Mouse (Mus musculus): ENCODE data around the gene Jazf1. TPM values are rescaled to one million over a fixed set of nuclear protein-coding genes. Genes with fewer than 3 reads are reported as not detected.

Gene Jazf1
- polyA plus RNA-seq, 1 experiment from 2014 or later = 11.5 TPM

GRCm38 (mm10) chr6:53054909-53055308, 13.5 kb downstream of the Jazf1 start:
- Histone ChIP-seq H3K4me1 (peaks cover 16% of the 10 kb centered on the region), H3K4me3 (no peak overlapping the region), H3K4me2 (0 out of 2 replicates have a peak overlapping the region, but pooled peaks have one; percentile 3), H3K27ac (replicated peaks) (no peak overlapping the region), H3K9ac (no peak overlapping the region), H3K36me3 (no peaks in the 10 kb centered on the region), H3K9me3 (no peaks in the 10 kb centered on the region), H3K27me3 (replicated peaks) (0 out of 2 replicates have a peak, but pooled peaks cover 3% of the 10 kb centered on the region)
- WGBS = 11% methylated on average over 2 of the region's 2 CpGs
- ATAC-seq (ENCODE audit: extremely low read depth, insufficient number of reproducible peaks, low FRiP score, low TSS enrichment) = no peak

GRCm38 (mm10) chr6:53045501-53045900, 22.9 kb downstream of the Jazf1 start:
- peaks cover 14% of the 10 kb centered on the region for H3K4me1 ChIP-seq
- ATAC-seq (ENCODE audit: extremely low read depth, insufficient number of reproducible peaks, low FRiP score, low TSS enrichment) = no peak
- H3K27ac ChIP-seq (replicated peaks) = no peak overlapping the region
- H3K4me2 ChIP-seq = no peak overlapping the region
- H3K36me3 ChIP-seq = no peaks in the 10 kb centered on the region
- 64% methylated on average over 2 of the region's 2 CpGs for WGBS
- H3K9ac ChIP-seq = no peak overlapping the region
- H3K27me3 ChIP-seq (replicated peaks) = no peaks in the 10 kb centered on the region
- H3K9me3 ChIP-seq = no peaks in the 10 kb centered on the region
- no peak overlapping the region for H3K4me3 ChIP-seq

- 34% methylated on average over 3 of the region's 3 CpGs for WGBS
- Histone ChIP-seq H3K9me3 (no peaks in the 10 kb centered on the region), H3K4me2 (no peak overlapping the region), H3K9ac (no peak overlapping the region), H3K4me1 (peaks cover 21% of the 10 kb centered on the region), H3K36me3 (no peaks in the 10 kb centered on the region), H3K4me3 (no peak overlapping the region), H3K27ac (replicated peaks) (no peak overlapping the region), H3K27me3 (replicated peaks) (no peaks in the 10 kb centered on the region)
- no peak for ATAC-seq (ENCODE audit: extremely low read depth, insufficient number of reproducible peaks, low FRiP score, low TSS enrichment)
Measured at GRCm38 (mm10) chr6:53038176-53038575, 30.3 kb downstream of the Jazf1 start.

- no peak overlapping the region for H3K4me2 ChIP-seq
- H3K27ac ChIP-seq (replicated peaks) = no peak overlapping the region
- H3K27me3 ChIP-seq (replicated peaks) = no peaks in the 10 kb centered on the region
- no peak overlapping the region for H3K4me3 ChIP-seq
- H3K36me3 ChIP-seq = no peaks in the 10 kb centered on the region
- no peak for ATAC-seq (ENCODE audit: extremely low read depth, insufficient number of reproducible peaks, low FRiP score, low TSS enrichment)
- no peaks in the 10 kb centered on the region for H3K9me3 ChIP-seq
- H3K9ac ChIP-seq = no peak overlapping the region
- peaks cover 43% of the 10 kb centered on the region for H3K4me1 ChIP-seq
- 68% methylated on average over 6 of the region's 6 CpGs for WGBS
Measured at GRCm38 (mm10) chr6:53034362-53035011, 33.9 kb downstream of the Jazf1 start.

- ATAC-seq (ENCODE audit: extremely low read depth, insufficient number of reproducible peaks, low FRiP score, low TSS enrichment) = no peak
- peaks cover 37% of the 10 kb centered on the region for H3K4me1 ChIP-seq
- H3K9me3 ChIP-seq = no peaks in the 10 kb centered on the region
- whole genome bisulfite sequencing = 63% methylated on average over 4 of the region's 4 CpGs
- no peak overlapping the region for H3K4me3 ChIP-seq
- no peaks in the 10 kb centered on the region for H3K27me3 ChIP-seq (replicated peaks)
- H3K4me2 ChIP-seq = no peak overlapping the region
- no peaks in the 10 kb centered on the region for H3K36me3 ChIP-seq
- no peak overlapping the region for H3K27ac ChIP-seq (replicated peaks)
- no peak overlapping the region for H3K9ac ChIP-seq
Measured at GRCm38 (mm10) chr6:53032730-53033484, 35.5 kb downstream of the Jazf1 start.

GRCm38 (mm10) chr6:53022069-53022468, 46.4 kb downstream of the Jazf1 start:
- H3K4me2 ChIP-seq = no peak overlapping the region
- H3K27ac ChIP-seq (replicated peaks) = no peak overlapping the region
- 91% methylated on average over 2 of the region's 2 CpGs for WGBS
- H3K9me3 ChIP-seq = no peaks in the 10 kb centered on the region
- H3K27me3 ChIP-seq (replicated peaks) = no peaks in the 10 kb centered on the region
- no peak overlapping the region for H3K4me3 ChIP-seq
- no peak for ATAC-seq (ENCODE audit: extremely low read depth, insufficient number of reproducible peaks, low FRiP score, low TSS enrichment)
- peaks cover 7% of the 10 kb centered on the region for H3K4me1 ChIP-seq
- H3K9ac ChIP-seq = no peak overlapping the region
- no peaks in the 10 kb centered on the region for H3K36me3 ChIP-seq

GRCm38 (mm10) chr6:53021081-53021480, 47.4 kb downstream of the Jazf1 start:
- Histone ChIP-seq H3K27me3 (replicated peaks) (no peaks in the 10 kb centered on the region), H3K4me2 (no peak overlapping the region), H3K4me1 (peaks cover 7% of the 10 kb centered on the region), H3K9ac (no peak overlapping the region), H3K27ac (replicated peaks) (no peak overlapping the region), H3K36me3 (no peaks in the 10 kb centered on the region), H3K4me3 (no peak overlapping the region), H3K9me3 (no peaks in the 10 kb centered on the region)
- ATAC-seq (ENCODE audit: extremely low read depth, insufficient number of reproducible peaks, low FRiP score, low TSS enrichment) = no peak
- WGBS = 58% methylated on average over 2 of the region's 2 CpGs

GRCm38 (mm10) chr6:53017357-53018205, 50.9 kb downstream of the Jazf1 start:
- H3K9ac ChIP-seq = no peak overlapping the region
- no peaks in the 10 kb centered on the region for H3K36me3 ChIP-seq
- no peaks in the 10 kb centered on the region for H3K9me3 ChIP-seq
- no peak overlapping the region for H3K4me2 ChIP-seq
- no peak overlapping the region for H3K27ac ChIP-seq (replicated peaks)
- H3K4me1 ChIP-seq = peaks cover 7% of the 10 kb centered on the region
- no peak for ATAC-seq (ENCODE audit: extremely low read depth, insufficient number of reproducible peaks, low FRiP score, low TSS enrichment)
- no peak overlapping the region for H3K4me3 ChIP-seq
- WGBS = 69% methylated on average over 4 of the region's 4 CpGs
- no peaks in the 10 kb centered on the region for H3K27me3 ChIP-seq (replicated peaks)

- Histone ChIP-seq H3K27ac (replicated peaks) (no peak overlapping the region), H3K9ac (no peak overlapping the region), H3K36me3 (no peaks in the 10 kb centered on the region), H3K9me3 (no peaks in the 10 kb centered on the region), H3K27me3 (replicated peaks) (no peaks in the 10 kb centered on the region), H3K4me2 (no peak overlapping the region), H3K4me1 (no peaks in the 10 kb centered on the region), H3K4me3 (no peak overlapping the region)
- no peak for ATAC-seq (ENCODE audit: extremely low read depth, insufficient number of reproducible peaks, low FRiP score, low TSS enrichment)
- 84% methylated on average over 9 of the region's 9 CpGs for WGBS
Measured at GRCm38 (mm10) chr6:53014460-53015455, 53.7 kb downstream of the Jazf1 start.

- 72% methylated on average over 2 of the region's 2 CpGs for WGBS
- Histone ChIP-seq H3K9me3 (no peaks in the 10 kb centered on the region), H3K4me1 (peaks cover 15% of the 10 kb centered on the region), H3K36me3 (no peaks in the 10 kb centered on the region), H3K4me2 (no peak overlapping the region), H3K27me3 (replicated peaks) (no peaks in the 10 kb centered on the region), H3K9ac (no peak overlapping the region), H3K27ac (replicated peaks) (no peak overlapping the region), H3K4me3 (no peak overlapping the region)
- no peak for ATAC-seq (ENCODE audit: extremely low read depth, insufficient number of reproducible peaks, low FRiP score, low TSS enrichment)
Measured at GRCm38 (mm10) chr6:53010286-53010685, 58.1 kb downstream of the Jazf1 start.

Data from heart, embryonic 13.5 days (tissue).